Mouse (Mus musculus) megakaryocyte progenitor cell, adult 5-6 weeks (primary cell): ENCODE measurements at regions not wholly inside any gene's neighbourhood (a gene's known extent, or its start where the extent isn't known, plus 50 kb on each side); places are given as distances from the start of the nearest gene placed in this dataset.
"Not testable (repeated sequence)": the region's sequence is repeated elsewhere in the genome, so short reads cannot be mapped to it uniquely, and the experiment has no call there.

Experiments used
- ATAC-seq: replicated peaks from 2 replicates; pipeline ENCODE4 v1.8.0; 2016; ENCODE audit warnings: mild to moderate bottlenecking, moderate TSS enrichment, inconsistent platforms; ENCODE audit not compliant: poor library complexity

GRCm38 (mm10) chr17:82674593-82674992 lies 540.5 kb upstream of the Pkdcc start:
- no peak for ATAC-seq

- not testable (repeated sequence) for ATAC-seq
Observed at GRCm38 (mm10) chr17:82666557-82666956, 548.5 kb upstream of the Pkdcc start.

GRCm38 (mm10) chr17:82664352-82664751 lies 550.7 kb upstream of the Pkdcc start:
- ATAC-seq = no peak

- ATAC-seq = no peak
Observed at GRCm38 (mm10) chr17:82636459-82637189, 578.5 kb upstream of the Pkdcc start.

- no peak for ATAC-seq
Observed at GRCm38 (mm10) chr17:82635849-82636248, 579.2 kb upstream of the Pkdcc start.

- no peak for ATAC-seq
Observed at GRCm38 (mm10) chr17:82606642-82607175, 608.4 kb upstream of the Pkdcc start.

- ATAC-seq = no peak
Observed at GRCm38 (mm10) chr17:82583801-82584200, 631.3 kb upstream of the Pkdcc start.

- ATAC-seq = no peak
Observed at GRCm38 (mm10) chr17:82533521-82533920, 681.6 kb upstream of the Pkdcc start.

- no peak for ATAC-seq
Observed at GRCm38 (mm10) chr17:82518129-82518528, 697.0 kb upstream of the Pkdcc start.

- no peak for ATAC-seq
Observed at GRCm38 (mm10) chr17:82516850-82517249, 698.2 kb upstream of the Pkdcc start.

GRCm38 (mm10) chr17:82513816-82514215 lies 701.3 kb upstream of the Pkdcc start:
- ATAC-seq = no peak

- ATAC-seq = no peak
Observed at GRCm38 (mm10) chr17:82504291-82504690, 710.8 kb upstream of the Pkdcc start.

- no peak for ATAC-seq
Observed at GRCm38 (mm10) chr17:82485544-82485943, 729.5 kb upstream of the Pkdcc start.

GRCm38 (mm10) chr17:82484609-82485008 lies 730.5 kb upstream of the Pkdcc start:
- no peak for ATAC-seq

- ATAC-seq = peak; percentile 78
Observed at GRCm38 (mm10) chr17:82457972-82458371, 719.8 kb upstream of the Slc8a1 start.

GRCm38 (mm10) chr17:82453847-82454246 lies 715.7 kb upstream of the Slc8a1 start:
- peak; percentile 91 for ATAC-seq

GRCm38 (mm10) chr17:82439105-82439504 lies 700.9 kb upstream of the Slc8a1 start:
- no peak for ATAC-seq

GRCm38 (mm10) chr17:82437206-82437605 lies 699.0 kb upstream of the Slc8a1 start:
- no peak for ATAC-seq

GRCm38 (mm10) chr17:82432678-82433077 lies 694.5 kb upstream of the Slc8a1 start:
- no peak for ATAC-seq

GRCm38 (mm10) chr17:82408296-82408695 lies 670.1 kb upstream of the Slc8a1 start:
- ATAC-seq = no peak

GRCm38 (mm10) chr17:82399328-82399727 lies 661.2 kb upstream of the Slc8a1 start:
- no peak for ATAC-seq

GRCm38 (mm10) chr17:82379371-82379770 lies 641.2 kb upstream of the Slc8a1 start:
- not testable (repeated sequence) for ATAC-seq
